Mouse (Mus musculus): ENCODE results near the gene Tmem232. TPM values are rescaled to one million over a fixed set of nuclear protein-coding genes. Genes with fewer than 3 reads are reported as not detected.

Tmem232 gene
- 1 to 10 TPM; 1.8 to 2.4 TPM for total RNA-seq (2021)
- long read RNA-seq, experiment 1, result 0 reads
- long read RNA-seq, experiment 2, result 0 reads

- DNase-seq (ENCODE audit: extremely low spot score in 1 of 2, low spot score in 2 of 2), result no peak
- H3K4me3 ChIP-seq, result peak within 1 kb of the TSS; percentile 41
- no peak within 1 kb of the TSS for H3K27ac ChIP-seq
- TF ChIP-seq CTCF (IDR thresholded peaks at IDR 0.05), result peak; percentile 72
- intact Hi-C loops (cut with DNase I), result no loop called here
Observed at GRCm38 (mm10) chr17:65540441-65541272, at the start of gene Tmem232. Gene Tmem232, minus strand, starts transcription at chr17:65540782.

- intact Hi-C loops (cut with DNase I), result no loop called here
Observed at GRCm38 (mm10) chr17:65586892-65587291, 46.3 kb upstream of the Tmem232 start.

GRCm38 (mm10) chr17:65581440-65581839 lies 40.9 kb upstream of the Tmem232 start:
- TF ChIP-seq CTCF (IDR thresholded peaks at IDR 0.05), result no peak
- DNase-seq (ENCODE audit: extremely low spot score in 1 of 2, low spot score in 2 of 2), result no peak
- H3K27ac ChIP-seq, result no peak overlapping the region
- no peak overlapping the region for H3K4me3 ChIP-seq
- intact Hi-C loops (cut with DNase I), result no loop called here

More at GRCm38 (mm10) chr17:65586892-65587291, 46.3 kb upstream of the Tmem232 start:
- Histone ChIP-seq H3K27ac (no peak overlapping the region), H3K4me3 (no peak overlapping the region)
- no peak for DNase-seq (ENCODE audit: extremely low spot score in 1 of 2, low spot score in 2 of 2)
- no peak for TF ChIP-seq CTCF (IDR thresholded peaks at IDR 0.05)

DNA sequence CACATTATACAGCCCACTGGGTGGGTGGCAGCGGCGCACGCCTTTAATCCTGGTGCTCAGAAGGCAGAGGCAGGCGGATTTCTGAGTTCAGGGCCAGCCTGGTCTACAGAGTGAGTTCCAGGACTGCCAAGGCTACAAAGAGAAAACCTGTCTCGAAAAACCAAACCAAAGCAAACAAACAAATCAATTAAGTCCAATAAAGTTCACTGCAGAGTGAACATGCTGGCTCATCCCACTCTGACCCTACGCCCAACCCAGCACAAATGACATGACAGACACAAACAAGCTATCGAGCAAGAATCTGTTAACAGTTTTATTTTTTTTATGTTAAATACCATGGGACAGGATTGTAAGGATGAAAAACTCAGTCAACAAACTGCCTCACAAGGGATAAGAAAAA lies 39.2 kb upstream of the Tmem232 start:
- no peak for TF ChIP-seq CTCF (IDR thresholded peaks at IDR 0.05)
- no peak overlapping the region for H3K27ac ChIP-seq
- DNase-seq (ENCODE audit: extremely low spot score in 1 of 2, low spot score in 2 of 2), result no peak
- intact Hi-C loops (cut with DNase I), result no loop called here
- H3K4me3 ChIP-seq, result no peak overlapping the region

- DNase-seq (ENCODE audit: extremely low spot score in 1 of 2, low spot score in 2 of 2), result no peak
- H3K27ac ChIP-seq, result no peak overlapping the region
- TF ChIP-seq CTCF (IDR thresholded peaks at IDR 0.05), result peak; percentile 66
- intact Hi-C loops (cut with DNase I), result no loop called here
- H3K4me3 ChIP-seq, result no peak overlapping the region
Observed at GRCm38 (mm10) chr17:65575339-65575738, 34.8 kb upstream of the Tmem232 start.

- H3K27ac ChIP-seq, result no peak overlapping the region
- intact Hi-C loops (cut with DNase I), result no loop called here
- no peak for DNase-seq (ENCODE audit: extremely low spot score in 1 of 2, low spot score in 2 of 2)
- TF ChIP-seq CTCF (IDR thresholded peaks at IDR 0.05), result no peak
- H3K4me3 ChIP-seq, result no peak overlapping the region
Observed at GRCm38 (mm10) chr17:65574850-65575249, 34.3 kb upstream of the Tmem232 start.

GRCm38 (mm10) chr17:65571866-65572265 lies 31.3 kb upstream of the Tmem232 start:
- intact Hi-C loops (cut with DNase I), result no loop called here
- Histone ChIP-seq H3K4me3 (no peak overlapping the region), H3K27ac (no peak overlapping the region)
- no peak for DNase-seq (ENCODE audit: extremely low spot score in 1 of 2, low spot score in 2 of 2)
- TF ChIP-seq CTCF (IDR thresholded peaks at IDR 0.05), result no peak

DNA sequence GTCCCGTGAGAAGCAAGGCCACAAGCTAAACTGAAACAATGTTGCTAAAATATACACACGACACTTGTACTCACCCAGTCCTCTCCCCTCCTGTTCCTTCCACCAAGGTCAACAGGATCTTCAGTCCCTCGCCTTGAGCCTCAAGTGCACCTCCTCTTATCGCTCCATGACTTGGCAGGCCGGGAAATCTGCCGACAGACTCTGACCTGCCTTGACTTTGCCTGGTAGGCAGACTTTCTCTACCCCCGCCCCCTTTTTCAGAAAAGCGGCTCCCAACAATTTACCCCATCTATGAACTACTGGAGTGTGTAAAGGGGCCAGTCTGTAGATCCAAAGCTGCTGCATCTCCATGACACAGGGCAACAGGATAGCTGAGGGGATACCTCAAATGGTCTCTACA lies 30.9 kb upstream of the Tmem232 start:
- TF ChIP-seq CTCF (IDR thresholded peaks at IDR 0.05), result no peak
- Histone ChIP-seq H3K27ac (no peak overlapping the region), H3K4me3 (no peak overlapping the region)
- intact Hi-C loops (cut with DNase I), result no loop called here
- DNase-seq (ENCODE audit: extremely low spot score in 1 of 2, low spot score in 2 of 2), result no peak

DNA sequence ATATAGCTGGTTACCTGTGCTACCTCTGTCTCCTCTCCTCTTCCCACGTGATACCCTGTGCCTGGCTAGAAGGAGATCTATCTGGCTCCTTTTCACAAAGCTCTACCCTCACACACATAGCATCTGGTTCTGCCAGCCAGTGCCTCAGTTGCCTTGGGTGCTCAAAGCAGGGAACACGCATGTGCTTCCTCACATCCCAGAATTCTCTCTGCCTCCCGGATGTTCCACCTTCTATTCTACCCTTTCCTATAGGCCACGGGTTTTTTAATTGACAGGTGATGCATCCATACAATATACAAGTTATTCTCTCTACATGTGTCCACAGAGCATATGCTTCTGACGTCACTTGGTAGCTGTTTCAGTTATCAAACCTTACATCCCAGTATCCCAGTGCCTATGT lies 23.6 kb upstream of the Tmem232 start:
- intact Hi-C loops (cut with DNase I), result loop anchor here (5.0 to 10.0 kb wide), 2 partner anchors 962 to 1989 kb away; partner anchors contain the start of gene Man2a1
- Histone ChIP-seq H3K4me3 (no peak overlapping the region), H3K27ac (no peak overlapping the region)
- TF ChIP-seq CTCF (IDR thresholded peaks at IDR 0.05), result no peak
- DNase-seq (ENCODE audit: extremely low spot score in 1 of 2, low spot score in 2 of 2), result no peak

GRCm38 (mm10) chr17:65563345-65563744 lies 22.8 kb upstream of the Tmem232 start:
- intact Hi-C loops (cut with DNase I), result loop anchor here (5.0 to 10.0 kb wide), 2 partner anchors 961 to 1989 kb away; partner anchors contain the start of gene Man2a1
- Histone ChIP-seq H3K27ac (no peak overlapping the region), H3K4me3 (no peak overlapping the region)
- no peak for TF ChIP-seq CTCF (IDR thresholded peaks at IDR 0.05)
- no peak for DNase-seq (ENCODE audit: extremely low spot score in 1 of 2, low spot score in 2 of 2)

GRCm38 (mm10) chr17:65562761-65563160 lies 22.2 kb upstream of the Tmem232 start:
- TF ChIP-seq CTCF (IDR thresholded peaks at IDR 0.05), result peak; percentile 84
- intact Hi-C loops (cut with DNase I), result loop anchor here (5.0 to 10.0 kb wide), 2 partner anchors 960 to 1988 kb away; partner anchors contain the start of gene Man2a1
- no peak overlapping the region for H3K4me3 ChIP-seq
- no peak overlapping the region for H3K27ac ChIP-seq
- DNase-seq (ENCODE audit: extremely low spot score in 1 of 2, low spot score in 2 of 2), result peak; percentile 63 to 76

DNA sequence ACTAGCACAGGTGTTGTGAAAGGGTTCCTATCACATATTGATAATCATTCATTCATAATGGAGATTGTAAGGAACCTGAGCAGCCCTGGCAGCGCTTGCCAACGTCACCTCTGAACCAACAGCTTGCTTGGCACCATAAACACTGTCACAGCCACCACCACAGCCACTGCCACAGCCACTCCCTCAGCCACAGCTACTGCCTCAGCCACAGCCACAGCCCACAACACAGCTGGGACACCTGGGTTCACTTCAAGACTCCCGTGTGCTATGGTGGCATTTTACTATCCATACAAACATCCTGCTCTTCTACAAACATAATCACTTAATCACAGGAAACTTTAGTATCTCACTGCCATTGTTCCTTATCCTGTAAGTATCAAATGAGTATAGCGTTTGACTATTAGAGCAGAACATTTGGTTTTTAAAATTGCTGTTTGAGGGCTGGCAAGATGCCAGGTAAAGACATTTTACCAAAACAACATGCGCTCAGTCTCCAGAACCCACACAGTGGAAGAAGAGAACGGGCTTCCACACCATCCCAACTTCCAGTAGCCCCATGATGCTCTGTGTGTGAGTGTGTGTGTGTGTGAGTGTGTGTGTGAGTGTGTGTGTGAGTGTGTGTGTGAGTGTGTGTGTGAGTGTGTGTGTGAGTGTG lies 20.9 kb upstream of the Tmem232 start:
- intact Hi-C loops (cut with DNase I), result loop anchor here (5.0 to 10.0 kb wide), 2 partner anchors 959 to 1987 kb away; partner anchors contain the start of gene Man2a1
- no peak for DNase-seq (ENCODE audit: extremely low spot score in 1 of 2, low spot score in 2 of 2)
- H3K4me3 ChIP-seq, result no peak overlapping the region
- no peak overlapping the region for H3K27ac ChIP-seq
- no peak for TF ChIP-seq CTCF (IDR thresholded peaks at IDR 0.05)
